Mouse (Mus musculus) gastrocnemius, postnatal 4 days (tissue): Measurements from ENCODE around the gene Gm2916. TPM values are rescaled to one million over a fixed set of nuclear protein-coding genes. Genes with fewer than 3 reads are reported as not detected.
"Not testable (repeated sequence)": the region's sequence is repeated elsewhere in the genome, so short reads cannot be mapped to it uniquely, and the experiment has no call there.

ENCODE experiments used
- DNase-seq, 2 experiments: peaks; one replicate each; pipeline ENCODE4 v3.0.0; 2021 to 2022; ENCODE audit warnings: low spot score in 2 of 2, mixed read lengths in 2 of 2
- long read RNA-seq, 2 experiments: library from polyadenylated mRNA; stranded (forward); transcript quantifications; one replicate each; pipeline ENCODE4 v2.0.0; 2021
- total RNA-seq, 2 experiments: library from RNA; stranded (reverse); gene quantifications; 2 replicates each; pipeline ENCODE4 v1.2.3; 2021

Gm2916 gene
- total RNA-seq = not detected
- long read RNA-seq, experiment 1 = 0 reads
- long read RNA-seq, experiment 2 = 0 reads

- DNase-seq = not testable (repeated sequence)
These were observed at the start of gene Gm2916 for GRCm38 (mm10) chr14:3883872-3884271. Gm2916 (plus strand) TSS chr14:3884172.

- not testable (repeated sequence) for DNase-seq
These were observed 38.0 kb upstream of the Gm2916 start, which contains the start of gene Gm3033 for GRCm38 (mm10) chr14:3845945-3846344. Gm3033 (plus strand) TSS chr14:3846245.

GRCm38 (mm10) chr14:3931456-3931855, 47.5 kb downstream of the Gm2916 start, which contains the start of gene Gm3029:
Gm3029 (plus strand) TSS chr14:3931756.
- not testable (repeated sequence) for DNase-seq

GRCm38 (mm10) chr14:3963247-3963646, 79.3 kb downstream of the Gm2916 start, which contains the start of gene Gm3095:
Gm3095 (plus strand) TSS chr14:3963547.
- DNase-seq = not testable (repeated sequence)

Other genes starting within 250 kb of the Gm2916 start
- not detected for gene Gm3012, start 249.7 kb upstream of the Gm2916 start, total RNA-seq
- gene Gm3020, start 232.1 kb upstream of the Gm2916 start, total RNA-seq = 1 to 10 TPM; 1.2 to 1.4 TPM
- not detected for gene Gm3043, start 195.4 kb upstream of the Gm2916 start, total RNA-seq
- under 1 TPM in 1 of 2 experiments, not detected in 1; 0.44 TPM for gene Gm3002, start 74.1 kb upstream of the Gm2916 start, total RNA-seq
- not detected for gene Gm3033, start 37.9 kb upstream of the Gm2916 start, total RNA-seq
- not detected for gene Gm3029, start 47.6 kb downstream of the Gm2916 start, total RNA-seq
- gene Gm3095, start 79.4 kb downstream of the Gm2916 start, total RNA-seq = under 1 TPM in 1 of 2 experiments, not detected in 1; 0.44 TPM
- gene Gm3099, start 114.2 kb downstream of the Gm2916 start, total RNA-seq = not detected
- 1 to 10 TPM; 1.3 to 1.6 TPM for gene Gm5796, start 139.8 kb downstream of the Gm2916 start, total RNA-seq
- under 1 TPM; 0.15 to 0.70 TPM for gene Gm3115, start 199.9 kb downstream of the Gm2916 start, total RNA-seq
- 1 to 10 TPM; 1.3 to 1.4 TPM for gene Gm8108, start 226.4 kb downstream of the Gm2916 start, total RNA-seq